ENCODE assay signal across 8 mouse cellular contexts in the genomic region with DNA sequence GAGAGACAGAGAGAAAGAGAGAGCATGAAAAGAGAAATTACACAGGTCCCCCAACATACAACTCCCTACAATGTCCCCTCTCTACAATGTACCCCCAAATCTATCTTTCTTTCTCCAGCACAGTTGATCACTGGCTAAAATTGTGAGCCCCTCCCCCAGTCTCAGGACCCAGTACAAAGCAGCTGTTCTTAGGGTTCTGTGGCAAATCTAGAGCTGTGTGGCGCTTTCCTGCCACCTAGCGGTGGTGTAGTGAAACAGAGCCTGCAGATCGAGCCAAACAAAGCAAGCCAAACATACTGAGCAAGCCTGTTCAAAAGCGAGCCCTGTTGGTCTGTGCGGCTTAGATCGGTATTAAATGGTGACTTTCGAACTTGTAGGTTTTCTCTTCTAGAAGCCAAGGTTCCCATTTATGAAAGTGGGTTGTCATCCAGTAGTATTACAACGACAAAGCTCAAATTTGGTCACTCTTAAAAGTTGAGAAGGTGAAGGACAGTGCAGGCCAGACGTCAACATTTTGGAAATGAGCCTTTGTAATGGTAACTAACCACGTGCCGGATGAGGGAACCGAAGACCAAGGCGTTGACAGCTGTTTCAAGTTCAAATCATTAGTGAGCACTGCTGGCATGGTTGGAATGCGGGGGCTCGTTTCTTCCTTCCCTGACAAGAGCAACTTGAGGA. TPM values are rescaled to one million over a fixed set of nuclear protein-coding genes. Genes with fewer than 3 reads are reported as not detected.
DNase-seq lines count a peak whose midpoint lies in the region; ATAC-seq and TF ChIP-seq lines count a peak whose summit lies in the region.

No protein-coding gene starts in this region.

- 15% methylated on average over 15 of the region's 15 CpGs for WGBS in embryonic facial prominence, embryonic 15.5 days
- 17% methylated on average over 15 of the region's 15 CpGs for WGBS in heart, embryonic 15.5 days
- 32% methylated on average over 15 of the region's 15 CpGs for WGBS in liver, embryonic 11.5 days
- WGBS in neural tube, embryonic 12.5 days: 31% methylated on average over 15 of the region's 15 CpGs

- peak; percentile 89 for TF ChIP-seq CTCF in bone marrow macrophage, adult 2 months (IDR thresholded peaks at IDR 0.05; ENCODE audit: low read depth, low read length)
- peak; percentile 91 for TF ChIP-seq CTCF in testis, adult 2 months (IDR thresholded peaks at IDR 0.05; ENCODE audit: control insufficient read depth, insufficient read depth, insufficient replicate concordance, low read depth, low read length)

- ATAC-seq in embryonic facial prominence, embryonic 15.5 days (ENCODE audit: insufficient number of reproducible peaks, low FRiP score, low TSS enrichment, low read depth): peak; percentile 77
- 0 out of 2 replicates have a peak, but pooled peaks have one; percentile 27 for ATAC-seq in heart, embryonic 15.5 days (replicated peaks; ENCODE audit: insufficient number of reproducible peaks, insufficient read depth, low FRiP score, low read depth)
- ATAC-seq in liver, embryonic 11.5 days (replicated peaks; ENCODE audit: low FRiP score): peak; percentile 43
- peak; percentile 82 for ATAC-seq in neural tube, embryonic 12.5 days (ENCODE audit: low FRiP score, low read depth)

- no peak overlapping the region for H3K9ac ChIP-seq in embryonic facial prominence, embryonic 15.5 days
- no peak overlapping the region for H3K9ac ChIP-seq in heart, embryonic 15.5 days
- no peak overlapping the region for H3K9ac ChIP-seq in liver, embryonic 11.5 days (ENCODE audit: low read depth, low read length)
- no peak overlapping the region for H3K9ac ChIP-seq in neural tube, embryonic 12.5 days

- H3K36me3 ChIP-seq in embryonic facial prominence, embryonic 15.5 days: no peaks in the 10 kb centered on the region
- H3K36me3 ChIP-seq in heart, embryonic 15.5 days: no peaks in the 10 kb centered on the region
- no peaks in the 10 kb centered on the region for H3K36me3 ChIP-seq in liver, embryonic 11.5 days (ENCODE audit: control insufficient read depth, insufficient read depth, low read length)
- H3K36me3 ChIP-seq in neural tube, embryonic 12.5 days: no peaks in the 10 kb centered on the region
- H3K36me3 ChIP-seq in testis, adult 2 months (ENCODE audit: control insufficient read depth, insufficient read depth, low read length): no peaks in the 10 kb centered on the region

- no peak for TF ChIP-seq POLR2A in bone marrow macrophage, adult 2 months (IDR thresholded peaks at IDR 0.05; ENCODE audit: borderline replicate concordance, low read depth, low read length)
- no peak for TF ChIP-seq POLR2A in testis, adult 2 months (IDR thresholded peaks at IDR 0.05; ENCODE audit: control insufficient read depth, low read depth, low read length)

- 0 out of 2 replicates have a peak, but pooled peaks cover 4% of the 10 kb centered on the region for H3K9me3 ChIP-seq in embryonic facial prominence, embryonic 15.5 days (replicated peaks)
- H3K9me3 ChIP-seq in heart, embryonic 15.5 days (replicated peaks): no peaks in the 10 kb centered on the region
- 0 out of 2 replicates have a peak, but pooled peaks cover 2% of the 10 kb centered on the region for H3K9me3 ChIP-seq in liver, embryonic 11.5 days (ENCODE audit: control insufficient read depth, low read length)
- no peaks in the 10 kb centered on the region for H3K9me3 ChIP-seq in neural tube, embryonic 12.5 days

- H3K4me3 ChIP-seq in bone marrow macrophage, adult 2 months (ENCODE audit: insufficient read depth, low read length): no peak overlapping the region
- no peak overlapping the region for H3K4me3 ChIP-seq in embryonic facial prominence, embryonic 15.5 days (replicated peaks)
- H3K4me3 ChIP-seq in heart, embryonic 15.5 days: no peak overlapping the region
- no peak overlapping the region for H3K4me3 ChIP-seq in liver, embryonic 11.5 days (ENCODE audit: low read depth, low read length)
- no peak overlapping the region for H3K4me3 ChIP-seq in neural tube, embryonic 12.5 days
- no peak overlapping the region for H3K4me3 ChIP-seq in testis, adult 2 months (ENCODE audit: control insufficient read depth, low read depth, low read length)

- peak; percentile 25 to 44 for DNase-seq in CD8-positive naive resting alpha-beta T cell, adult 2 months (ENCODE audit: low read depth in 2 of 2, low spot score in 2 of 2)
- peak; percentile 88 for DNase-seq in kidney, postnatal 10 days
- DNase-seq in liver, embryonic 11.5 days (ENCODE audit: low spot score): peak; percentile 62

- H3K27me3 ChIP-seq in embryonic facial prominence, embryonic 15.5 days: no peaks in the 10 kb centered on the region
- H3K27me3 ChIP-seq in heart, embryonic 15.5 days: no peaks in the 10 kb centered on the region
- no peaks in the 10 kb centered on the region for H3K27me3 ChIP-seq in liver, embryonic 11.5 days (replicated peaks; ENCODE audit: control insufficient read depth, insufficient read depth, low read length)
- H3K27me3 ChIP-seq in neural tube, embryonic 12.5 days (replicated peaks): no peaks in the 10 kb centered on the region
- no peaks in the 10 kb centered on the region for H3K27me3 ChIP-seq in testis, adult 2 months (ENCODE audit: control insufficient read depth, insufficient read depth, low read length)

- H3K4me2 ChIP-seq in embryonic facial prominence, embryonic 15.5 days (replicated peaks): no peak overlapping the region
- no peak overlapping the region for H3K4me2 ChIP-seq in heart, embryonic 15.5 days
- H3K4me2 ChIP-seq in liver, embryonic 11.5 days: no peak overlapping the region
- no peak overlapping the region for H3K4me2 ChIP-seq in neural tube, embryonic 12.5 days (replicated peaks)

- H3K4me1 ChIP-seq in bone marrow macrophage, adult 2 months (ENCODE audit: control insufficient read depth, insufficient read depth, low read length): no peaks in the 10 kb centered on the region
- H3K4me1 ChIP-seq in embryonic facial prominence, embryonic 15.5 days: 0 out of 2 replicates have a peak, but pooled peaks cover 6% of the 10 kb centered on the region
- H3K4me1 ChIP-seq in heart, embryonic 15.5 days (replicated peaks): peaks cover 9% of the 10 kb centered on the region
- H3K4me1 ChIP-seq in liver, embryonic 11.5 days (replicated peaks; ENCODE audit: control insufficient read depth, insufficient read depth, low read length): no peaks in the 10 kb centered on the region
- H3K4me1 ChIP-seq in neural tube, embryonic 12.5 days: 0 out of 2 replicates have a peak, but pooled peaks cover 6% of the 10 kb centered on the region
- H3K4me1 ChIP-seq in testis, adult 2 months (ENCODE audit: control insufficient read depth, insufficient read depth, low read length): peaks cover 4% of the 10 kb centered on the region

- no peak overlapping the region for H3K27ac ChIP-seq in bone marrow macrophage, adult 2 months (ENCODE audit: insufficient read depth, low read depth, low read length)
- H3K27ac ChIP-seq in embryonic facial prominence, embryonic 15.5 days (replicated peaks): no peak overlapping the region
- H3K27ac ChIP-seq in heart, embryonic 15.5 days: no peak overlapping the region
- H3K27ac ChIP-seq in liver, embryonic 11.5 days (ENCODE audit: low read depth, low read length): no peak overlapping the region
- H3K27ac ChIP-seq in neural tube, embryonic 12.5 days: no peak overlapping the region
- no peak overlapping the region for H3K27ac ChIP-seq in testis, adult 2 months (ENCODE audit: control insufficient read depth, insufficient read depth, low read depth, low read length)

RNA-seq across cellular contexts. Expression of gene Cd83, which starts 44.8 kb away (rescaled TPM):
- polyA plus RNA-seq in bone marrow macrophage, adult 2 months (2012; ENCODE audit: insufficient read depth, insufficient read length, missing spikeins): 43.3 and 44.5 TPM in 2 replicates
- polyA plus RNA-seq in embryonic facial prominence, embryonic 15.5 days (2015; fragmentation: Nextera tagmentation; extraction: Ambion mirVana): 5.7 and 5.8 TPM in 2 replicates
- polyA plus RNA-seq in heart, embryonic 15.5 days (2015; fragmentation: Nextera tagmentation; extraction: Ambion mirVana): 3.9 and 12.3 TPM in 2 replicates
- polyA plus RNA-seq in liver, embryonic 11.5 days (2014; fragmentation: Nextera tagmentation; extraction: Ambion mirVana): 1.3 and 1.8 TPM in 2 replicates
- 19.3 and 20.9 TPM in 2 replicates for polyA plus RNA-seq in neural tube, embryonic 12.5 days (2016; fragmentation: Nextera tagmentation; extraction: Ambion mirVana)
- polyA plus RNA-seq in testis, adult 2 months (2012; rRNA removed): 0.10 and 0.15 TPM in 2 replicates

Comparison
In these comparisons a context has a peak if more than half of its experiments do, and no peak if none do; other contexts are left out.
1. DNase-seq: peak in every context shown above with its lines; median percentile 88 in kidney, postnatal 10 days; 62 in liver, embryonic 11.5 days; 34 in CD8-positive naive resting alpha-beta T cell, adult 2 months.
2. ATAC-seq: peak in every context shown above with its lines; median percentile 82 in neural tube, embryonic 12.5 days; 77 in embryonic facial prominence, embryonic 15.5 days; 43 in liver, embryonic 11.5 days; 27 in heart, embryonic 15.5 days.